Mouse (Mus musculus) yolk sac, embryonic 10.5 days (tissue): ENCODE measurements around the gene Nmnat3.
A peak's percentile ranks its signal among the peaks of the same experiment; 100 is the strongest.
"Not testable (repeated sequence)": the region's sequence is repeated elsewhere in the genome, so short reads cannot be mapped to it uniquely, and the experiment has no call there.

Experiments
- DNase-seq: peaks from one replicate; pipeline ENCODE4 v3.0.0-alpha.2; 2017; ENCODE audit warnings: low spot score

The Nmnat3 gene

GRCm38 (mm10) chr9:98287135-98287534 lies at the start of gene Nmnat3:
Gene Nmnat3 (plus strand): TSS chr9:98287435.
- not testable (repeated sequence) for DNase-seq

DNA sequence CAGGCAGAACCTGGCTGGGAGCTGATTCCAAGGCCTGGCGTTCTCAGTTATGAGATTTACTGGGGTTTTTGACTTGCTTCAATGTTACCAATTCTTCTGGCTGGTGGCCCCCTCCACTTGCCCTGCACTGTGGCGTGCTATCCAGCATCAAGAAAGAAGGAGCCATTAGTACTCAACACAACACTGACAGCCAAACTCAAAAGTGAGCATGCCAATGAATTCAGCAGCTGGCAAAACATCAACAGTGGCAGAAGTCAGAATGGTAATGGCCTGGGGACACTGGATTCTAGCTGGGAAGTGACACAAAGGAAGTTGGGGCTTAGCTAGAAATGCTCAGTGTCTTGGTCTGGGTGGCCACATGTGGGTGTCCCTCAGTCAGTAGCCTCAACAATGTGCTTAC lies 43.8 kb upstream of the Nmnat3 start:
- no peak for DNase-seq

DNA sequence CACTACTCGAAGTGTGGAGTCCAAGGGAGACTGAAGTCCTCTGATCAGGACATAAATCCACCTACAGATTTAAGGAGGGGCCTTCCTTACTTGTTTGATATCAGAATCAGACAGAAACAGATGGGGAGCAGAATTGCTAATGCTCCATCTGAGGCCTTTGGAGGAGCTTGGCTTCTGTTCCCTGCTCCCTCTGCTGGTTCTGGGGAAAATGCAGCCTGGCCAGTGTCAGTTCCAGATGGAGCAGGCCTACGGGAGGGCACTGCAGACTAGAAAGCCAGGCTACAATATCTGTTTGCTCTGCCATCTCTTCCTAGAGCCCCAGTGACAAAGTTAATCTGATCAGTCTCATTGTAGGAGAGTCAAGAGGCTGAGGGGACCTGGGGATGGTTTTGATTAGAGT lies 43.0 kb upstream of the Nmnat3 start:
- DNase-seq: no peak

- no peak for DNase-seq
Observed at GRCm38 (mm10) chr9:98245226-98245625, 42.0 kb upstream of the Nmnat3 start.

- DNase-seq: no peak
Observed at GRCm38 (mm10) chr9:98246351-98246750, 40.9 kb upstream of the Nmnat3 start.

- no peak for DNase-seq
Observed at GRCm38 (mm10) chr9:98260210-98260609, 27.0 kb upstream of the Nmnat3 start.

GRCm38 (mm10) chr9:98261461-98262011 lies 25.7 kb upstream of the Nmnat3 start:
- no peak for DNase-seq

DNA sequence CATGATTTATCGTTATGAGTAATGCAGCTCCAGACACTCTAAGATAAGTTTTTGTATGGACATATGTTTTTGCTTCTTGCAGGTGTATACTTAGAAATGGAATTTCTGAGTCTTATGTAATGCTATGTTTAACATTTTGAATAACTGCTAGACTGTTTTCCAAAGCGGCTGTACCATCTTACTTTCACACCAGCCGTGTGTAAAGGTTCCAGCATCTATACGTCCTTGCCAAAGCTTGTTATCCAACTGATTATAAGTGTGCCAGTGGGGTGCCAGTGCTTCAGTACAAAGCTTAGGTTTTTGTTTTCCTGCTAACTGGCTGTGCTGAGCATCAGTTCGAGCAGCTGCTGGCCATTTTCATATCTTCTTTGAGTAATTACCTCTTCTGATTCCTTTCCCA lies 22.3 kb upstream of the Nmnat3 start:
- no peak for DNase-seq

DNA sequence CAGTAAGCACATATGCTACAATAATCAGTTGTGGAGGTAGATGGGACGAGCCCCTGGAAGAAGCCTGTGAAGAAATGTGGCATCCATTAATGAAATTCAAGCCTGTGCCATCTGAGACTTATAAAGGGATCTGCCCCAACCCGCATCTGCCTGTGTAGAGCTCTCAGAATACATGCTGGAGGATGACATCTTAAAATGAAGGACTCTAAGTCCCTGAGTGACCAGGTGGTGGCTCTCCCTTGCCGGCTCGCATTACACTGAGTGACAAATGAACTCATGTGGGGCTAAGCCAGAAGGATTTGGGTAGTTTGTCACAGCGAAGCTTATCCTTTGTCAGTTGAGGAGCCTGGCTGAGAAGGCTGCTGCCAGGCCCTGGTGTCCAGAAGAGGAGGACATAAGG lies 14.5 kb upstream of the Nmnat3 start:
- DNase-seq: no peak

DNA sequence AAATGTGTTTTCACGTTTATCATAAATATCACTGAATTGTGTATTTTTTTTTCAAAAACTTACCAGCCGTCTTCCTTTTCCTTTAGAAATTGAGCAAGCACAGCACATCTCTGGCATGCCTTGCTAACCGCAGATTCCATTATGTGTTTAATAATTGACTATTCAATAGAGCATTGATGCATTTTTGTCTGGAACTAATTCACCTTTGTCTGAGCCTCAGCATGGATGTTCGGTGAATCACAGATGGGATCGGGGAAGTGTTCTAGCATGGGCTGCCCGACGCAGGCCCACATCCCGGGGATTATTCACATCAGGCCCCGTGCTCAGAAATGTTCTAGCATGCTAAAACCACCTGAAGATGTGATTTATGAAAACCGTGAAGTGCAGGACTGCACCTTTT lies 12.2 kb upstream of the Nmnat3 start:
- no peak for DNase-seq

GRCm38 (mm10) chr9:98280162-98280561 lies 7.1 kb upstream of the Nmnat3 start:
- DNase-seq: no peak

DNA sequence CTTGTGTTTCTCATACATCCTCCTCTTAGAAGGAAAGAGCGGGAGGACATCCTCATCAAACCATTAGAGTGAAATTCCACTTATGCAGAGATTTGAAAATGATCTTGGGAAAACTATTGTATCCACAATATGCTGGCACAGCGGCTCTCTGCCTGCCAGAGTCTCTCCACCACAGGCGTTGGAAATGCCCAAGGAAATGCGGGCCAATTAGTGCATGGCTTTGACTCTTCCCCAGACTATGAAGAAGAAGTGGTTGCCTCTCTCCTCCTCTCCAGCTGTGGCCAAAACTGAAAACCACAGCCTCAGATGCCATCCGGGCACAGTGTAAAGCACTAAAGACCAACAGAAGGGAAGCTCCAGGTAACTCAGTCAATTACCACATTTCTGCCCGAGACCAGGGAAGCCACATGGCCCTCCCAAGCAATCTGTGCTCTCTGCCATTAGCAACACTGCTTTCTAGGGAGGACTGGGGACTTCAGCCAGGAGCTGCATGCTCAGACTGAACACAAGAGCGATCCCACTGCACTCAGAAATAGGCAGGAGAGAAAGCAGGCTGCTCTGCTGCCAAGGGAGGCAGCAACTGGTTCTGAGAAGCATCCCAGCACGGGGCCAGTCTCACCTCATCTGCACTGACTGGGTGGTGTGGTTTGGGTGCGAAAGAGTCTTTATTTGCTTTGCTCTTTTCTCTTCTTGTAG lies 1.5 kb upstream of the Nmnat3 start:
- DNase-seq: no peak

DNA sequence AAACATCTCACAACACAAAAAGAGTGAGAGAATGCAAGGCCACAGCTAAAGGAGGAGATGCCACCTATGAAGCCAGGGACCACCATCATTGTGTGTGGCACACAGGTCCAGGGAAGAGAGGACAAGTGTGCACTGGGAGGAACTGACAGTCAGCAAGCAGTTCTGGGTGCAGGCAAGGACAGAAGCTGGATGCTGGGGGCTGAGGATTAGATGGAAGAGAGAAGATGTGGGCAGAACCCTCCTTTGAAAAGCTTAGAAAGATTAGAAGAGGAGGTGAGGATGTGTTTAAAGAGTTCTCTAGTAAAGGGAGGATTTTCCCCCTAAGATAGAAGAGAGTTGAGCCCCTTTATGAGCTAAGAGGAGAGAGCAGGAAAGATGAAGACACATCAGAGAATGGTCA lies 2.4 kb downstream of the Nmnat3 start:
- no peak for DNase-seq

GRCm38 (mm10) chr9:98290591-98290990 lies 3.4 kb downstream of the Nmnat3 start:
- DNase-seq: no peak

DNA sequence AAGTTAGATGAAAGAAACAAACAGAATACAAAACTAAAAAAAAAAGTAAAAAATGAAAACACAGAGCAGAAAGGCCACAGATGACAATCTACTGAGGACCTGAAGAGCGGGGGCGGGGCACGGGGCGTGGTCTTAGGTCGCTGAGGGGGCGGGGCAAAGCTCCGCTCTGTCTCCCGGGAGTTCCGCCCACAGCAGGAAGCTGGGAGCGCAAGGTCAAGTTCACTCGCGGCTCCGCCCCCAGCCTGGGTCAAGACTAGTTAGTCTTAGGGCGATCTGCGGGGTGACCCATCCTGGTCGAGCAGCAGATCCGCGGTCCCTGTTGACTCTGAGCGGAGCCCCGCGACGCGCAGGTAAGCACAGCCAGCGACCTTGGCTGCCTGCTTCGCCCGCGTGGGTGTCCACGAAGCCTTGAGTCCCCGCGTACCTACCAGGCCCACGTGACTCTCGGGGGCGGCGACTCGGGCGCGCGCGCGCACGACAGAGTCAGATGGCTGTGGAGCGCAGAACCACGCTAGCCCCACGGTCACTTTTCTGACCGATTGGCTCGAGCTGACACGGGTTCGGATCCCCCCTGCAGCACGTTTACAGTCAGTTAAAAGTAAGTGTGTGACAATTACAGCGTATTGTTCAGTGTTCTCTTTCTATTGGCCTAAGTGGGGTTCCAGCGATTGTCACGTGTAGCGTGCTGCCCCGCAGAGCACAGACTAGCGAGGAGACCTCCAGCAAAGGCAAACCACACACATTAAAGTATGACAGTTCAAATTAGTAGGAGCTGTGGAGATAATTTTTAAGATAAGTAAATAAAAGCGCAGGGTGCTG lies 9.4 kb downstream of the Nmnat3 start:
- peak; percentile 89 for DNase-seq

- no peak for DNase-seq
Observed at GRCm38 (mm10) chr9:98297234-98297936, 10.2 kb downstream of the Nmnat3 start.

- no peak for DNase-seq
Observed at GRCm38 (mm10) chr9:98297937-98298595, 10.8 kb downstream of the Nmnat3 start.

DNA sequence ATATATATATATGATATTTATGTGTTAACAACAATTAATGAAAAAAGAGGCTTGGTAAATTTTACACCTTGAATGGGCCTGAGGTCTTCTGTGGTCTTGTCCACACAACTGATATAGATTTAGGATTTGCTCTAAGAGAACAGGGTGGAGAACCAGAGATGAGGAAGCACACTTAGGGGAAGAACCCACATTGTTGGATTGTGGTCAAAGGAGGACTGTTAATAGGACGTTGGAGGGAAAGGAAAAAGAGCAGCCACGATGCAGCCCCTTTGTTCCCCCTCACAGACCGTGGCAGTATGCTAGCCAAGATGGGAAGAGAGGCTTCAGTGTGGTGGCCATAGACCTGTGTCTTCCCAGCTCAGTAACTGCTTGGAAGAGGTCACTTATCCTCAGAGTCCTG lies 11.5 kb downstream of the Nmnat3 start:
- no peak for DNase-seq

- DNase-seq: peak; percentile 40
Observed at GRCm38 (mm10) chr9:98299235-98299634, 12.0 kb downstream of the Nmnat3 start.

- no peak for DNase-seq
Observed at GRCm38 (mm10) chr9:98300582-98300981, 13.3 kb downstream of the Nmnat3 start.

DNA sequence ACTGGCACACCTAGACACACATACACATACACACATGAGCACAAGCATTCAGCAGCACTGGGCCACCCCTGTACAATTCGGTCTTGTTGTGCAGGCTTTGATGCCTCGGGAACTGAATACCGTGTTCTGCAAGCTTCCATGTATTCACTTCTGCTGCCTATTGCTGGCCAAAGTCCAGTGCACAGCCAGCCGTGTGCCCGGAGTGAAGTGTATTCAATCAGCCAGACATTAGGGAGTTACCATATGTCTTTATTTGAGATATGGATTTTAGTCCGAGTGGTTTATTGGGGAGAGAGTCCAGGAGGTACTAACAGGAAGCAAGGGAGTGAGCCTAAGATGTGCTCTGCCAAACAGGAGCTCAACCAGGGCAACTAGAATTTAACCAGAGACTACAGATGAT lies 19.8 kb downstream of the Nmnat3 start:
- DNase-seq: no peak

- no peak for DNase-seq
Observed at GRCm38 (mm10) chr9:98311316-98311965, 24.2 kb downstream of the Nmnat3 start.
